Mouse (Mus musculus): ENCODE data around the gene Ttc19.

- TF ChIP-seq CTCF (IDR thresholded peaks at IDR 0.05; ENCODE audit: extremely low read depth, insufficient read length, insufficient replicate concordance, low read depth, low read length): no peak
- TF ChIP-seq POLR2A (IDR thresholded peaks at IDR 0.05; ENCODE audit: low read depth, low read length): no peak
Measured at GRCm38 (mm10) chr11:62285020-62285419, 3.7 kb downstream of the Ttc19 start.

Measured in small intestine, adult 2 months (tissue).